ENCODE assay signal across 8 mouse cellular contexts in the genomic region with DNA sequence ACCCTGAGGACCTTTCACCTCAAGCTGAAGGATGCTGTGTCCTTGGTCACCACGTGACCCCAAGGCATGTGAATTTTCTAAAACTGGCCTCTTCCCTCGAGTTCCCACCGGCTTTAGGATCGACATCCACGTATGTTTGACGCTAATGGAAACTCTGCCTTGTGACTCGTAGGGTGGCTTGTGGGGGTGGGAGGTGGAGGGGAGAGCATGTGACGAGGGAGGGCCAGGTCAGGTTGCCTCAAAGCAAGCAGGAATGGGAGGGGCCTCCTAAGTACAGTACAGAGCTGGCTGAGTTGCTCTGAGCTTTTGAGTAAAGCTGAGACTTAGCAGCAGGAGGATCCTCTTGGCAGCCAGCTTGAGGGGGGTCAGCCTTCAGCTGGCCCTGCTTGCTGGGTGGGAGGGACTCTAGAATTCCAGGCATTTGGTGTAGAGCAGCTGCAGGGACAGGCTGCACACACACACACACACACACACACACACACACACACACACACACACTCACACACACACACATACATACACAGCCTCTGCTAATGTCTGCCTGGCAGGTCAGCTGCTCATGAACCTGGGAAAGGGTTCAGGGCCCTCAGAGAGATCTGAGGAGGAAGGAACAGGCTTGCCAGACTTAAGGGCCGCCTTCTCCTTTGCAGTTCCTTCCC.
DNase-seq lines count a peak whose midpoint lies in the region; ATAC-seq lines count a peak whose summit lies in the region.

No protein-coding gene starts in this region.

- no peak overlapping the region for H3K9ac ChIP-seq in forebrain, embryonic 14.5 days (ENCODE audit: low read length)

- WGBS in forebrain, embryonic 14.5 days, result 58% methylated on average over 9 of the region's 9 CpGs

- no peaks in the 10 kb centered on the region for H3K9me3 ChIP-seq in forebrain, embryonic 14.5 days (replicated peaks; ENCODE audit: control insufficient read depth, low read length)

- peak; percentile 80 for ATAC-seq in forebrain, embryonic 14.5 days

- no peak overlapping the region for H3K4me3 ChIP-seq in forebrain, embryonic 14.5 days (ENCODE audit: low read depth, low read length)

- H3K4me1 ChIP-seq in forebrain, embryonic 14.5 days (ENCODE audit: control insufficient read depth, insufficient read depth, low read length), result peaks cover 9% of the 10 kb centered on the region; the same call in 1 of the 2 replicates

- DNase-seq in right cerebral cortex, postnatal 10 days (ENCODE audit: low spot score in 2 of 2), result peak; percentile 56 to 71
- DNase-seq in right cerebral cortex, adult 2 months (ENCODE audit: low spot score in 2 of 2), result no peak
- peak; percentile 80 for DNase-seq in forebrain, embryonic 14.5 days (ENCODE audit: low spot score)
- peak; percentile 66 for DNase-seq in kidney, adult 11 months
- DNase-seq in lung, postnatal 36 days, result peak; percentile 61
- no peak for DNase-seq in cerebellum, adult 9-10 months
- no peak for DNase-seq in spleen, postnatal 4 days (ENCODE audit: low spot score in 2 of 2)
- DNase-seq in right cerebral cortex, adult 18-20 months, result no peak

- no peaks in the 10 kb centered on the region for H3K36me3 ChIP-seq in forebrain, embryonic 14.5 days (ENCODE audit: control insufficient read depth, insufficient read depth, low read length)

- H3K27me3 ChIP-seq in forebrain, embryonic 14.5 days (replicated peaks; ENCODE audit: control insufficient read depth, insufficient read depth, low read length), result no peaks in the 10 kb centered on the region

- H3K4me2 ChIP-seq in forebrain, embryonic 14.5 days (ENCODE audit: low read length), result no peak overlapping the region

- peak overlapping the region; percentile 1 for H3K27ac ChIP-seq in forebrain, embryonic 14.5 days (ENCODE audit: low read depth, low read length)

Comparison
In these comparisons a context has a peak if more than half of its experiments do, and no peak if none do; other contexts are left out.
1. DNase-seq: peak in right cerebral cortex, postnatal 10 days (2 of 2), forebrain, embryonic 14.5 days (single experiment), kidney, adult 11 months (single experiment) and lung, postnatal 36 days (single experiment); none in right cerebral cortex, adult 2 months (0 of 2), cerebellum, adult 9-10 months (single experiment), spleen, postnatal 4 days (0 of 2) and right cerebral cortex, adult 18-20 months (single experiment).